Mouse (Mus musculus) cerebellum, adult 2 months (tissue): ENCODE measurements at regions not wholly inside any gene's neighbourhood (a gene's known extent, or its start where the extent isn't known, plus 50 kb on each side); places are given as distances from the start of the nearest gene placed in this dataset.

ENCODE experiments used
- DNase-seq, 2 experiments: peaks; one replicate each; pipeline ENCODE4 v3.0.0; 2021
- H3K27ac ChIP-seq: fragments of 200-500 bp; 2 replicates; pipeline ENCODE4 v1.5.1; 2012; ENCODE audit warnings: low read length, control low read depth, inconsistent platforms; ENCODE audit not compliant: insufficient read depth
- H3K27me3 ChIP-seq: fragments of 200-500 bp; 2 replicates; pipeline ENCODE4 v1.6.1; 2012; ENCODE audit warnings: inconsistent platforms, mild to moderate bottlenecking, low read length, moderate library complexity; ENCODE audit not compliant: control insufficient read depth, insufficient read depth
- H3K4me1 ChIP-seq: fragments of 200-500 bp; 2 replicates; pipeline ENCODE4 v1.6.1; 2011; ENCODE audit warnings: low read length; ENCODE audit not compliant: control insufficient read depth, insufficient read depth
- H3K4me3 ChIP-seq: fragments of 200-500 bp; replicated peaks from 2 replicates; pipeline ENCODE3; 2011; ENCODE audit warnings: mild to moderate bottlenecking, low read depth, low read length, control low read depth; ENCODE audit not compliant: insufficient read depth
- CTCF ChIP-seq: fragments of 200-500 bp; IDR thresholded peaks from 2 replicates; pipeline ENCODE4 v1.5.1; 2011; ENCODE audit warnings: low read depth, mild to moderate bottlenecking, control low read depth, low read length, moderate library complexity, borderline replicate concordance; ENCODE audit not compliant: insufficient read depth
- POLR2A ChIP-seq: fragments of 200-500 bp; IDR thresholded peaks from 2 replicates; pipeline ENCODE4 v1.6.1; 2011; ENCODE audit warnings: low read length, control low read depth, borderline replicate concordance; ENCODE audit not compliant: insufficient read depth
- WGBS: fragments of 180-500 bp; shearing (Covaris S2); methylation state at CpG from one replicate; pipeline ENCODE4 v1.1.7; 2018; 5-methylcytosine and 5-hydroxymethylcytosine counted together

DNA sequence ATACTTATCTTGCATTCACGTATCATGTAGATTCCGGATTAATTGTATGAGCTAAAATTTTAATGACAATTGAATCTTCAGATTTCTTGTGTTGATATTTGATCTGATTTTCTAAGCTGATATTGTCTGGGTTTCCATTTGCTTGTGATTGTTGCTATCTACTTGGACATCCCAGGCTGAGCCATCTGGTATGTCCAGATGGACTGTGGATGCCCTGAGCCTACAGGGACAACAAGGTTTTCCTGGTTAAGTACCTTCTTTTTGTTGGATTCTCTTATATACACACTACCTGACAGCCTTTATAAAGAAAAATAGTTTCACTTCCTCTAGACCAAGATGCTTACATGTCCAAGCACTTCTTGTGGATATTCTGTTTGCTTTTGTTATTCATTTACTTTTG lies 71.0 kb upstream of the 4933436I01Rik start:
- no peak overlapping the region for H3K27ac ChIP-seq
- TF ChIP-seq CTCF, result no peak
- TF ChIP-seq POLR2A, result no peak
- WGBS, result 29% methylated on average over 2 of the region's 2 CpGs

More for the DNA sequence above, 71.0 kb upstream of the 4933436I01Rik start:
- DNase-seq, result peak; percentile 73 to 87
- Histone ChIP-seq H3K27me3 (no peaks in the 10 kb centered on the region), H3K4me1 (peaks cover 3% of the 10 kb centered on the region; the same call in 1 of the 2 replicates), H3K4me3 (no peak overlapping the region)
